Mouse (Mus musculus) small intestine, adult 2 months (tissue): ENCODE data around the gene Gne.

ENCODE experiments used
- CTCF ChIP-seq: fragments of 200-500 bp; IDR thresholded peaks from 2 replicates; pipeline ENCODE4 v1.5.1; 2012; ENCODE audit warnings: low read depth, mild to moderate bottlenecking, control low read depth, inconsistent platforms, low read length, moderate library complexity, mixed read lengths; ENCODE audit not compliant: insufficient replicate concordance, insufficient read length; ENCODE audit errors: extremely low read depth
- POLR2A ChIP-seq: fragments of 200-500 bp; IDR thresholded peaks from 2 replicates; pipeline ENCODE4 v1.6.1; 2012; ENCODE audit warnings: low read depth, mild to moderate bottlenecking, control low read depth, inconsistent platforms, low read length, moderate library complexity

- TF ChIP-seq CTCF (no peak), POLR2A (no peak)
Observed at GRCm38 (mm10) chr4:44010893-44011292, 73.1 kb downstream of the Gne start.
